Mouse (Mus musculus) intestine, embryonic 14.5 days (tissue): ENCODE results near the gene Itgb6. TPM values are rescaled to one million over a fixed set of nuclear protein-coding genes. Genes with fewer than 3 reads are reported as not detected.

Experiments used
- ATAC-seq: fragments of 200-750 bp; cut with Nextera tagmentation; replicated peaks from 2 replicates; pipeline ENCODE4 v1.8.0; 2017; ENCODE audit warnings: low read depth, moderate number of reproducible peaks, moderate TSS enrichment, moderate library complexity; ENCODE audit not compliant: low FRiP score, low TSS enrichment
- DNase-seq: peaks from one replicate; pipeline ENCODE4 v3.0.0-alpha.2; 2018; ENCODE audit warnings: low spot score
- H3K27ac ChIP-seq: fragments of 300-500 bp; sonication (generic); 2 replicates; pipeline ENCODE4 v1.5.1; 2014; ENCODE audit warnings: low read depth, mild to moderate bottlenecking, control low read depth
- H3K27me3 ChIP-seq: fragments of 300-500 bp; sonication (generic); replicated peaks from 2 replicates; pipeline ENCODE4 v1.6.1; 2014; ENCODE audit warnings: low read length, control low read depth; ENCODE audit not compliant: control insufficient read depth, insufficient read depth
- H3K36me3 ChIP-seq: fragments of 300-500 bp; sonication (generic); 2 replicates; pipeline ENCODE4 v1.6.1; 2014; ENCODE audit warnings: low read length, control low read depth; ENCODE audit not compliant: control insufficient read depth, insufficient read depth
- H3K4me1 ChIP-seq: fragments of 300-500 bp; sonication (generic); replicated peaks from 2 replicates; pipeline ENCODE4 v1.6.1; 2014; ENCODE audit warnings: low read length, control low read depth, mixed read lengths; ENCODE audit not compliant: control insufficient read depth, insufficient read depth
- H3K4me2 ChIP-seq: fragments of 300-500 bp; sonication (generic); 2 replicates; pipeline ENCODE4 v1.6.1; 2014; ENCODE audit warnings: low read length
- H3K4me3 ChIP-seq: fragments of 300-500 bp; sonication (generic); 2 replicates; pipeline ENCODE4 v1.5.1; 2014; ENCODE audit warnings: low read depth, low read length, control low read depth, mixed read lengths
- H3K9ac ChIP-seq: fragments of 300-500 bp; sonication (generic); 2 replicates; pipeline ENCODE4 v1.6.1; 2014; ENCODE audit warnings: mild to moderate bottlenecking, low read length
- H3K9me3 ChIP-seq: fragments of 300-500 bp; sonication (generic); 2 replicates; pipeline ENCODE4 v1.6.1; 2016; ENCODE audit warnings: low read length, control low read depth; ENCODE audit not compliant: control insufficient read depth
- WGBS: fragments of 180-500 bp; shearing (Covaris S2); extraction: QIAGEN DNeasy Blood & Tissue Kit; methylation state at CpG from one replicate; pipeline ENCODE4 v1.1.7; 2014; 5-methylcytosine and 5-hydroxymethylcytosine counted together
- polyA plus RNA-seq: library from polyadenylated mRNA; unstranded; fragments of >200 nt; fragmentation: Nextera tagmentation; extraction: Ambion mirVana; gene quantifications from 2 replicates; pipeline ENCODE4 v1.2.1, GENCODE M21; 2014

The Itgb6 gene
- polyA plus RNA-seq, 1 experiment from 2014 or later: 9.6 TPM

GRCm38 (mm10) chr2:60717348-60717747 lies 5.1 kb downstream of the Itgb6 start:
- Histone ChIP-seq H3K4me1 (peaks cover 10% of the 10 kb centered on the region), H3K9ac (no peak overlapping the region), H3K27me3 (no peaks in the 10 kb centered on the region), H3K36me3 (no peaks in the 10 kb centered on the region), H3K4me3 (no peak overlapping the region), H3K27ac (no peak overlapping the region), H3K9me3 (no peaks in the 10 kb centered on the region), H3K4me2 (no peak overlapping the region)
- WGBS: 70% methylated on average over 13 of the region's 13 CpGs
- DNase-seq (peak; percentile 42), ATAC-seq (no peak)

DNA sequence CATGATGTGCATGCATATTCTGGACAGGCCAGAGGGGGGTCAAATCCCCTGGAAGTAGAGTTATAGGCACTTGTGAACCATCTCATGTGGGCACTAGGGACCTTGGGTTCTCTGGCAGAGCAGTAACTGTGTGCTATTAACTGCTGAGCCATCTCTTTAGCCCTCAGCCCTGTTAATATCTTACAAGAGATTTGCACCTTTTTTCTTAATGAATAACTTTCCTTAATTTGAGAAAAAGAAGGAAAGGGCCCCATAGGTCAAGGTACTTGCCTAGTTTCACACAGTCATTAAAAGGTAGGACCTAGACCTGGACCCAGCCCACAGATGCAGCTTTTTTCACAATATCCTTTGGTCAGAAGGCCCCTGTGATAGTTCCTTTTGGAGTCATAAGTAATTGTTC lies 5.9 kb downstream of the Itgb6 start:
- no peak overlapping the region for H3K27ac ChIP-seq

GRCm38 (mm10) chr2:60715771-60716170 lies 6.7 kb downstream of the Itgb6 start:
- no peak for ATAC-seq
- H3K4me1 ChIP-seq: peaks cover 10% of the 10 kb centered on the region
- 65% methylated on average over 13 of the region's 13 CpGs for WGBS
- no peak overlapping the region for H3K4me3 ChIP-seq
- peak; percentile 51 for DNase-seq
- no peaks in the 10 kb centered on the region for H3K36me3 ChIP-seq
- no peaks in the 10 kb centered on the region for H3K27me3 ChIP-seq
- H3K9me3 ChIP-seq: no peaks in the 10 kb centered on the region
- no peak overlapping the region for H3K4me2 ChIP-seq
- H3K9ac ChIP-seq: no peak overlapping the region
- H3K27ac ChIP-seq: no peak overlapping the region

More for the DNA sequence above, 5.9 kb downstream of the Itgb6 start:
- ATAC-seq (no peak), DNase-seq (peak; percentile 32)
- H3K4me1 ChIP-seq: peaks cover 10% of the 10 kb centered on the region
- H3K9ac ChIP-seq: no peak overlapping the region
- no peak overlapping the region for H3K4me3 ChIP-seq
- H3K4me2 ChIP-seq: no peak overlapping the region
- H3K9me3 ChIP-seq: no peaks in the 10 kb centered on the region
- no peaks in the 10 kb centered on the region for H3K27me3 ChIP-seq
- H3K36me3 ChIP-seq: no peaks in the 10 kb centered on the region

- H3K27ac ChIP-seq: no peak overlapping the region
- no peak for ATAC-seq
- H3K9ac ChIP-seq: no peak overlapping the region
- 66% methylated on average over 8 of the region's 8 CpGs for WGBS
- H3K4me2 ChIP-seq: no peak overlapping the region
- H3K4me3 ChIP-seq: no peak overlapping the region
- H3K4me1 ChIP-seq: peaks cover 10% of the 10 kb centered on the region
- no peaks in the 10 kb centered on the region for H3K27me3 ChIP-seq
- no peaks in the 10 kb centered on the region for H3K36me3 ChIP-seq
- H3K9me3 ChIP-seq: no peaks in the 10 kb centered on the region
- DNase-seq: peak; percentile 52
Measured at GRCm38 (mm10) chr2:60714971-60715502, 7.4 kb downstream of the Itgb6 start.

- no peak for DNase-seq
- no peak overlapping the region for H3K9ac ChIP-seq
- H3K9me3 ChIP-seq: no peaks in the 10 kb centered on the region
- H3K4me3 ChIP-seq: no peak overlapping the region
- H3K4me2 ChIP-seq: no peak overlapping the region
- H3K36me3 ChIP-seq: no peaks in the 10 kb centered on the region
- 46% methylated on average over 7 of the region's 7 CpGs for WGBS
- no peak for ATAC-seq
- H3K4me1 ChIP-seq: peaks cover 10% of the 10 kb centered on the region
- no peak overlapping the region for H3K27ac ChIP-seq
- H3K27me3 ChIP-seq: no peaks in the 10 kb centered on the region
Measured at GRCm38 (mm10) chr2:60714475-60714874, 8.0 kb downstream of the Itgb6 start.

GRCm38 (mm10) chr2:60713857-60714256 lies 8.6 kb downstream of the Itgb6 start:
- 54% methylated on average over 8 of the region's 8 CpGs for WGBS
- Histone ChIP-seq H3K9ac (no peak overlapping the region), H3K27me3 (no peaks in the 10 kb centered on the region), H3K4me2 (no peak overlapping the region), H3K4me1 (peaks cover 11% of the 10 kb centered on the region), H3K4me3 (no peak overlapping the region), H3K27ac (no peak overlapping the region), H3K9me3 (no peaks in the 10 kb centered on the region), H3K36me3 (no peaks in the 10 kb centered on the region)
- ATAC-seq (no peak), DNase-seq (peak; percentile 50)

DNA sequence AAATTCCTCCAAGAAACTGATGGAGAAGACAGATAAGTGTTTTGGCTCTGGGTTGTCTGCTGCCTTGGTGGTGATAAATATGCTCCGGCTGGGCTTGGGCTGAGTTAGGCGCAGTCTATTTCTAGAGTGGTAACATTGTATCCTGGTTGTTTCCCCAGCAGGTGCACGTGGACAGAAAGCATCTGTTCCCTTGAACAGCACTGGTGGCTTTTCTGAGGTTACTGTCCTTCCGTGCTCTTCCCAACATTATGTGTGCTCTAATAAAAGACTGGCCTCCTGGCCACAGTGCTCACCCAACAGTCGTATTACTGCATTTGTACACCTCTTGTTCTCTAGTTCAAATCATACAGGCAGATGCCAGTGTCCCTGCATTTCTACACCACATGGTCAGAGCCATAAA lies 9.6 kb downstream of the Itgb6 start:
- no peaks in the 10 kb centered on the region for H3K27me3 ChIP-seq
- H3K4me3 ChIP-seq: no peak overlapping the region
- no peaks in the 10 kb centered on the region for H3K9me3 ChIP-seq
- H3K4me1 ChIP-seq: peaks cover 13% of the 10 kb centered on the region
- 82% methylated on average over 5 of the region's 5 CpGs for WGBS
- H3K36me3 ChIP-seq: no peaks in the 10 kb centered on the region
- peak; percentile 50 for DNase-seq
- ATAC-seq: no peak
- H3K9ac ChIP-seq: no peak overlapping the region
- H3K27ac ChIP-seq: no peak overlapping the region
- H3K4me2 ChIP-seq: no peak overlapping the region

- H3K9me3 ChIP-seq: no peaks in the 10 kb centered on the region
- no peak overlapping the region for H3K4me3 ChIP-seq
- DNase-seq (peak; percentile 33), ATAC-seq (no peak)
- H3K36me3 ChIP-seq: no peaks in the 10 kb centered on the region
- H3K27ac ChIP-seq: no peak overlapping the region
- no peaks in the 10 kb centered on the region for H3K27me3 ChIP-seq
- no peak overlapping the region for H3K9ac ChIP-seq
- H3K4me2 ChIP-seq: no peak overlapping the region
- WGBS: 72% methylated on average over 6 of the region's 6 CpGs
- H3K4me1 ChIP-seq: peaks cover 13% of the 10 kb centered on the region
Measured at GRCm38 (mm10) chr2:60712483-60712882, 10.0 kb downstream of the Itgb6 start.

DNA sequence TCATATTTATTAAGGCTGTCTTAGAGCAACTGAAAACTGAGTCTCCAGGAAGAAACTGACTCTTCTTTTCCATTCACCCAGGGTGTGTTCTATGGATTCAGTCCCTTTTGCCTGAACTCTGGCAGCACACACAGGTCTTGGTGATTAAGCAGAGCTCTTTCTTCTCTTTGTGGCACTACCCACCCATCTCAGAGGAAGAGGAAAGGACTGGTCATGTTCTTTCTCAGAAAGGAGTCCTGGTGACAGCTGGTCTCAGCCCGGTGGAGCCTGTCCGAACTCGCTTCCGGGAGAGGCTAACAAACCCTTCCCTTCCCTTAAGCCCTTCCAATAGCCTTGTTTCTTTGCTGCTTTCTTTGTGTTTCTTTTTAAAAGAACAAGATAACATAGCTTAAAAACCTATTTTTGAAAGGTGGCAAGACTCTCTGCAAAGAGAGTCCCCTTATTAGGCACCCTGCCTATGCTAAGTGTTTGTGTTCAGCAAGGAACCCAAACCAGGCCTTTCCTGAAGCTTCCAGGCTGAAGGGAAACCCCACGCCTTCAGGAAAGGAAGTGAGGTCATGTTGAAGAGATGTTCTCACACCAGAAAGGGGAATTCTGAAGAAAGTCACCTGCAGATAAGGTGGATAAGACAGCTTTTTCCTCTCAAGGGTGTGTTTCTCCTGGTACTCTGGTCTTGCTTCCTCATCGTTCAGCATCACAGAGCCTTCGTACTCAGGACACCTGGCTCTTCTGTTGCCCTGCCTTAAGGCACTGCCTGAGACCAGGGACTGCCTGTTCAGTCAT lies 11.2 kb downstream of the Itgb6 start:
- WGBS: 77% methylated on average over 7 of the region's 7 CpGs
- no peak for ATAC-seq
- Histone ChIP-seq H3K9ac (no peak overlapping the region), H3K27ac (no peak overlapping the region), H3K4me1 (peaks cover 13% of the 10 kb centered on the region), H3K27me3 (no peaks in the 10 kb centered on the region), H3K4me3 (no peak overlapping the region), H3K4me2 (no peak overlapping the region), H3K36me3 (no peaks in the 10 kb centered on the region), H3K9me3 (no peaks in the 10 kb centered on the region)
- peak; percentile 44 for DNase-seq
